Mouse (Mus musculus): Measurements from ENCODE around the gene Plin3.

Gene Plin3

DNA sequence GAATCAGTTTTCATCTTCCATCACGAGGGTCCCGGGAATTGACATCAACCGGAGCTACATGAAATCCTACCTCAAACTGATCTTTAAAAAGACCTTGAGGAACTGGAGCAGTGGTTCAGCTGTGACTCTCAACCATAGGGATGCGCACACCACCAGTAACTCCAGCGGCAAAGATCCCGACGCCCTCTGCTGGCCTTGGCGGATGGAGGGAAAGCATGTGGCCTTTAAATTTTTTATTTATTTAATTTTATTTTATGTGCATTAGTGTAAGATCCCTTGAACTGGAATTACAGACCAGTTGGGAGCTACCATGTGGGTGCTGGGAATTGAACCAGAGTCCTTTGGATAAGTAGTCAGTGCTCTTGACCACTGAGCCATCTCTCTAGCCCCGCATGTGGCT is 37.2 kb downstream of the Plin3 start:
- in situ Hi-C loops (cut with MboI, MseI): loop anchor here (5.0 kb wide), 2 partner anchors 38 to 123 kb away; partner anchors contain the start of gene Dpp9

DNA sequence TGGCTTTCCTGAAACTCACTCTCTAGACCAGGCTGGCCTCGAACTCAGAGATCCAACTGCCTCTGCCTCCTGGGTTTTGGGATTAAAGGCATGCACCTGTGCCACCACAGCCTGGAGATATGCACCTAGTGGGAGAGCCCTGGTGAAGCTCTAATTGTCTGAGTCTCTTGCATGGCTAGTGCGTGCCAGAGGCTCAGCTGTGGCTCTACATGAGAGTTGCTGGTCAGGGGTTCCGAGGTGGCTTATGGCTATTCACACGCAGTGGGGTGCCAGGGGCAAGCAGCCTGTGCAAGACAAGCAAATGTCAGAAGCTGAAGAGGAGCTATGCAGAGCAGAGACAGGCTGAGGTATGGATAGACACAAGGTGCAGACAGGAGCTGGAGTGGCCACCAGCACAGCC is 38.0 kb downstream of the Plin3 start:
- in situ Hi-C loops (cut with MboI, MseI): loop anchor here (5.0 kb wide), 2 partner anchors 37 to 122 kb away; partner anchors contain the start of gene Dpp9

DNA sequence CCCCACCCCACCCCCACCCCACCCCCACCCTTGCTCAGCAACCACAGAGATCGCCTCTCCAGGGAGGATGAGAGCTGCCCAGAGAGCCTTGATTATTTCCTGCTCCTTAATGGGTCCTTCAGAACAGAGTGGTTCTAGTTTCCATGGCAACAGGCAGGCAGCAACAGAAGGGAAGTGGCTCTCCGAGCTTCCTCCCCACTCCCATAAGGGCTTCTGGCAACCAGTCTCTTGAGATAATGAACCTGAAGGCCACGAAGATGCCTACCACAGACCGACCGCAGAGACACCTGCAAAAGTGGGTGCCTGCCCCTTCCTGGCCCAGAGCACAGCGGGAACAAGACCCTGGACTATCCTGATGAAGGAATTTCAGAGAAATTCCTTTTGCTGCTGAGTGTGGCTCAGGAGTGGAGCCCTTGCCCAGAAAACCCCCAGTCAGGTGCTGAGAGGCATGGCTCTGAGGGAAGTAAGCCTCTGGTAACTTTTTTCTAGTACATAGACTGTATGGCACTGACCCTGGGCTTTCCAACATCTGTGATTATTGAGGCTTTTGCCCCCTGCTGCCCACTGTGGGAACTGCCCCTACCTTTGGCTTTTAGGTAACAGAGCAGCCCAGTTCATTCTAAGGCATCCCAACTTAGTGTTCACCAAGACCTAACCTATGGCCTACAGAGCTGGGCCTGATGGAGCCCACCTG is 41.4 kb downstream of the Plin3 start:
- in situ Hi-C loops (cut with MboI, MseI): no loop called here

GRCm38 (mm10) chr17:56245608-56246007 is 47.1 kb downstream of the Plin3 start:
- in situ Hi-C loops (cut with MboI, MseI): no loop called here

- in situ Hi-C loops (cut with MboI, MseI): no loop called here
These were observed 50.9 kb downstream of the Plin3 start for GRCm38 (mm10) chr17:56241541-56242401.

DNA sequence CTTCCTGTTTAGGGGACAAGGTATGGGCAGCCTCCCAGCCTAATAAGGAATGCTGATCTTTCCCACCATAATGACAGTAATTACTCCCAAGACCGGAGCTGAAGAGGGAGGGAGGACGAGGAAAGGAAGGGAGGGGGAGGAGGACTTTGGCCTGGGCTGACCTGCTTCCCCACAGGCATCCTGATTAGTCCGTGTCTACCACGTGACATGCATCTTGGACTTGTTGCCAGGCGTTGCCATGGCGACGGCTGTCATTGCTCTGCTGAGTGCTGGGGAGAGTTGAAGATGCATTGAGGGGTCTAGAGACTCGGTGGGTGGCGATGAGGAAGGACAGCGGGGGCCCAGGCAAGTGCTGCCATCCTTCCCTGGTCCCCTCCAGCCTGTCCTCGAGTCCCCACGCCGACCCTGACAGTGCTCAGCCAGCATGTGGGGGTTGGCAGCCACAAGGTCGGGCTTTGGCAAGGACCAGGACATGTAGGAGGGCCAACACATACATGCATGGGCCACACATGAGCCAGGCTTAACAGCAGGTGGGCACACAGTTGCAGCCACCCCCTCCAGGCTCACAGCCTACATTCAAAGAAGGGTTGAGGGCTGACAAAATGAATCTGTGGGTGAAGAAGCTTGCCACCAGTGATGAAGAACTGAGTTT is 58.7 kb downstream of the Plin3 start:
- in situ Hi-C loops (cut with MboI, MseI): no loop called here

GRCm38 (mm10) chr17:56233389-56233788 is 59.3 kb downstream of the Plin3 start:
- in situ Hi-C loops (cut with MboI, MseI): no loop called here

- in situ Hi-C loops (cut with MboI, MseI): no loop called here
These were observed 62.7 kb downstream of the Plin3 start for GRCm38 (mm10) chr17:56229943-56230342.

Measured in T-helper 1 cell (primary cell).